Mouse (Mus musculus) spleen, adult 12 weeks (tissue): ENCODE measurements around the gene 2810459M11Rik.
"Not testable (repeated sequence)": the region's sequence is repeated elsewhere in the genome, so short reads cannot be mapped to it uniquely, and the experiment has no call there.

ENCODE experiments used
- DNase-seq: peaks from one replicate; pipeline ENCODE4 v3.0.0; 2022; ENCODE audit warnings: low spot score

Gene 2810459M11Rik

DNA sequence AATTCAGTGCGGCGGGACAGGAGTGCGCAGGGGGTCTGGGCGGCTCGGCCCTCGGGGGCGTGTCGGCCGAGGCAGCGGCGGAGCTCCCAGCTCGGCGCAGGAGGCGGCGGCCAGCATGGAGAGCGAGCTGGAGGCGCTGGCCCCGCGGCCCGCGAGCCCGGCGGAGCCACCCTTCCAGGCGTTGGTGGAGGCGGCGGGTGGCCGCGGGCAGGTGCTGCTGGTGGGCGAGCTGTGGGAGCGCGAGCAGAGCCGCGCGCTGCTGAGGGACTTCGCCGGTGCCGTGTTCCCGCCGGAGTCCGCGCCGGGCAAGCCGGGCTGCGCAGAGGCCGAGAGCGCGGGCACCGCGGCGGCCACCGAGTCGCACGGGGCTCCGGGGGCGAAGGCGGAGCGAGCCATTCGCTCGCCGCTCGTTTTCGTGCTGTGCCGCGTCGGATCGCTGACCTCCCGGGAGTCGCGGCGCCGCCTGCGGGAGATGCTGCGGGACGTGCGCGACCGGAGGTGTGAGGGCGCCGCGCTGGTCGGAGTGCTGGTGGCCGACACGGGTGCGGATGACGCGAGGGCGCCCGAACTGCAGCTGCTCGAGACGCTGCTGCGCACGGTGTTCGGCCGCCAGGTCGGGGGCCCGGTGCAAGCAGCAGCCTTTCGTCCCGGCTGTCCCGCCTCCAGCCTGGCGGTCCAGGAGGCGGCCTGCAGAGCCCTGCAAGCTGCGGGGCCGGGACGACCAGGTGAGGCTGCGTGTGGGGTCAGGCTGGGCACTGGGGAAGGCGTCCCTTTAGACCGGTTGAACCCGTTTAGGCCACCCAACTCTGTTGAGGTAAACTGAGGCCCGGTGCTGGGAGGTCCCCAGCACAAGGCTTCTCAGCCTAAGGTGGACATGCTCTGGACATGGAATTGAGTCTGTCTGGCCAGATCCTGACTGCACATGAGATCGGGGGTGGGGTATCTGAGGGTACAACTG, at the start of gene 2810459M11Rik:
2810459M11Rik (plus strand) TSS at position 16 of the 958 bp plus-strand sequence.
- DNase-seq = no peak

DNA sequence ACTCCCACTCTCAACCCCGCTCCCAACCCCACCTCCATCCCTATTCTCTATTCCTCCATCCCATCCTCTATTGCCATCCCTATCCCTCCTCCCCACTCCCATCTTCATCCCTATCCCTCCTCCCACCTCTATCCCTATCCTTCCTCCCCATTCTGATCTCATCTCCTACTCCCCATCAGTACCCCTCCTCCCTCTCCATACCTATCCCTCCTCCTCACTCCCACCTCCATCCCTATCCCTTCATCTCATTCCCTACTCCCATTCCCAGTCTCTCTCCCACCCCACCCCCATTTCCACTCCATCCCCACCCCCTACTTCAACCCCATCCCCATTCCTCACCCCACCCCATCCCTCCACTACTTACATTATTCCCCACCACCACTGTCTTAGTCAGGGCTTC, 48.4 kb upstream of the 2810459M11Rik start:
- DNase-seq = no peak

DNA sequence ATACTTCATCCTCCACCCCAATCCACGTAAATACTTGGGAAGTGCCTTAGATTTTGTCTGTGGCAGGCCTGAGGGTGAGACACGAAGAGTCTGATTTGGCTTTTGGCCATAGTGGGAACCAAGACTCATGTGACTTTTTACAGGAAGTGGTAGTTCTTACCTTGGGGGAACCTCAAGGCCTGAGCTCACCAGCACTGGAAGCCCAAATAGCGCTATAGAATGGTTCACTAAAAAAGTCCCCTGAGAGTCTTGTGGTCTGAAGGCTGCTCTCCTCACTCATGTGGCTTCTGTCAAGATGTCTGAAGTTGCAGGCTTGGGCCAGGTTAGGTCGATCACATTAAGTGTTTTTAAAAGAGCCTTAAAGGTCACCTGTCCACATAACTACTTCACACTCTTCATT, 47.7 kb upstream of the 2810459M11Rik start:
- no peak for DNase-seq

DNA sequence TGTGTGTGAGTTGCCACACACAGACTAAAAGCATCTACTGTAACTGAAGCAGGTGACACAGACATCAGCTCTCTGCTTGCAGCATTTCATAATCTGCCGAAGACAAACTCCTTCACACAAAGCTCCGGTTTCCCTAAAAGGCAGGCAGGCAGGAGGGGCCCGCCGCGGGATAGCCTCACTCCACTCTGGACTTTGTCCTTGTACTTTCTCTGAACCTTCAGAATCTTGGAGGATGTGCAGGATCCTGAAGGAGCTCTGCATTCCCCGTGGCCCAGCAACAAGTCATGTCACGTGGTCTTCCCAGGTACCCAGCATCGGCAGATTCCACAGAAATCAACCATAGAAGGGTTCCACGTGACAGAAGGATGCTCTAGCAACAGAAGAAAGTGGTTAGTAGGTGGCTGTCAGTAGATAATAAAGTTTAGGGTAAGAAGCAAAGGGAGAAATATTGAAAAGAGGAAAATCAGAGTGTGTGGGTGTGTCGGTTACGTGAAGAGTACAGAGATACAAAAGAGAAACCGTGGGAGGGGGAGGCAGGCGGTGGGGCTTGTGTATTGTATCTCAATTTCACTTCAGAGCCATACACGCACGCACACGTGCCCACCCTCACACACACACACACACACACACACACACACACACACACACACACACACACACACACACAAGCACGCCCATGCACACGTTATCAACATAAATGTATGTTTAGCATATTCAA, 45.7 kb upstream of the 2810459M11Rik start:
- no peak for DNase-seq

DNA sequence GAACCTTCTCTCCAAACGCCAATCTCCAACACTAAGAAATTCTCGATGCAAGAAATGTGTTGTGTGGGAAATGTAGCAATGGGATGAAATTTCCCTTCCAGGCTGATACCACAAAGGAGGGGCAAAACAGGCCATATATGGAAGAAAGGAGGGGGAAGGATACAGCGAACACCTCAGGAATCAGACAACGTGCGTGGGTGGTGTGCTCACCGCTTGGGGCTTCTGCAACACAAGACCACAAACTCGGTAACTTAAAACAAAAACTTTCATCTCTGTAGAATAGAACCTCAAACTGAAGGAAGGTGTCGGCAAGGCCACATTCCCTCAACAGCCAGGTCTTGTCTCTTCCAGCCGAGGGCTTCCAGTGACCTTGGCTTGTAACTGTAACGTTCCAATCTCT, 40.1 kb upstream of the 2810459M11Rik start:
- no peak for DNase-seq

DNA sequence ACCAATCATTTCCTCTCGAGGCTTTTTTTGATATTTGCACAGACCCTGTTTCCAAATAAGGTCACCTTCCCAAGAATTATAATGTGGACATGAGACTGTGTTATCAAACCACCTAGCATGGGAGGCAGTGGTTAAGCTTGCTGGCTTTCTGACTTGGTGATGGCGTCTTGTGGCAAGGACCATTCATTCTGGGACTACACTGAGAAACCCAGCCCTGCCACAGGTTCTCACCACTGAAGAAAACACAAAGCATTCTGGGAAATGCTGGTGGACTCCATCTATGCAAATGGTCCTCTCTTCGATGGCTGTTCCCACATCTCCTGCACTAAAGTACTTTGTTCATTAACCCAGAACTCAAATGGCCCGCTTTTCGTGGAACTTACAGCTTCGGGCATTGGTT, 39.6 kb upstream of the 2810459M11Rik start:
- no peak for DNase-seq

DNA sequence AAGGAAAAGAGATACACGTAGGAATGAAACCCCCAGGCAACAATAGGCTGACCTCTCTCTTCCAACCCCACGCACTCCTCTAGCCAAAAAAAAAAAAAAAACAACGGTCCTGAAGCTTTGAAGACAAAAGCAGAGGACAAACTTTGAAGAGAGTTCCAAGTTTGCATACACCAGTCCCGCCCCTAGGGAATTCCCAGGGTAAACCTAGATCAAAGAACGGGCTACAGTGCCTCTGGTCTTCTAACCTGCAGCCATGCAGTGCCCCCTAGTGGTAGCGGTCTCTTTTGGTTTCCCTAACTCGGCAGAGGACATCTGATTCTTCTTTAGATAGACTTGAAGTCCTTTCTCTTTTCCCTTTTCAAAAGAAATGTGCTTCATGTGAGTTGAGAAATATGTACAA, 37.9 kb upstream of the 2810459M11Rik start:
- peak; percentile 53 for DNase-seq

DNA sequence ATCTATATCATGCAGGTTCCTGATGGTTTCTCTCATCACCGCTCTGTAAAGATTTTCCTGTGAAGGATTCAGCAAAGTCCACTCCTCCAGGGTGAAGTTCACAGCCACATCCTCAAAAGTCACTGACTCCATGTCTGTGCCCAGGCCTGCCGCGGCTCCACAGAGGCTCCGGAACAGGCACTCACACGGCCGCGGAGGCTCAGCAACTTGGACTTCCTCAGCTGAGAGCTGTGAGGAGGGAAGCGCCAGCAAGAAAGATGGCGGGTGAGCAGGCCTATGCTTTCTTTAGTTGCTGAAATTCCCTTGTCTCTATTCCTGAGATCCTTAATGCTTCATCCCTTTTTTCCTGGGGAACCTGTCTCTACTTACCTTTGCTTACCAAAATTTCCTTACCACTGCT, 29.9 kb upstream of the 2810459M11Rik start:
- DNase-seq = not testable (repeated sequence)

DNA sequence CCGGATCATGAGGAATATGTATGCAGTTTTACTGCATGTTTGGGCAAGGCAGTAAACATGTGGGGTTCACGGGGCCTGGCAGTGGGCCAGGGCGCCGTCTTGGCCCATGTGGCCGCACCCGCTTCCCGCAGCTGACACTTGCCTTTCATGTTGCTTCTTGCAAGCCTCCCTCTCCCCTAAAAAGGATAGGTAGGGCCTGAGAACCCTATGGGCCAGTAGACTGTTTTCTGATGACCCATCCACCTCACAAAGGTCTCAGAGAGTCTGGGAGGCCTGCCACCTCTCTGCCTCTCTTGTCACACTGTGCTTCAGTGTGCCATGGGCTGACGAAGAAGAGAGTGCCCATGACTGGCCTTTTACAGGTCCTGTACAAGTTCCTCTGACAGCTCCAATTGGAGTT, 29.1 kb upstream of the 2810459M11Rik start, which contains the start of gene Spata3:
Spata3 (plus strand) TSS at position 301 of the 400 bp plus-strand sequence.
- no peak for DNase-seq

DNA sequence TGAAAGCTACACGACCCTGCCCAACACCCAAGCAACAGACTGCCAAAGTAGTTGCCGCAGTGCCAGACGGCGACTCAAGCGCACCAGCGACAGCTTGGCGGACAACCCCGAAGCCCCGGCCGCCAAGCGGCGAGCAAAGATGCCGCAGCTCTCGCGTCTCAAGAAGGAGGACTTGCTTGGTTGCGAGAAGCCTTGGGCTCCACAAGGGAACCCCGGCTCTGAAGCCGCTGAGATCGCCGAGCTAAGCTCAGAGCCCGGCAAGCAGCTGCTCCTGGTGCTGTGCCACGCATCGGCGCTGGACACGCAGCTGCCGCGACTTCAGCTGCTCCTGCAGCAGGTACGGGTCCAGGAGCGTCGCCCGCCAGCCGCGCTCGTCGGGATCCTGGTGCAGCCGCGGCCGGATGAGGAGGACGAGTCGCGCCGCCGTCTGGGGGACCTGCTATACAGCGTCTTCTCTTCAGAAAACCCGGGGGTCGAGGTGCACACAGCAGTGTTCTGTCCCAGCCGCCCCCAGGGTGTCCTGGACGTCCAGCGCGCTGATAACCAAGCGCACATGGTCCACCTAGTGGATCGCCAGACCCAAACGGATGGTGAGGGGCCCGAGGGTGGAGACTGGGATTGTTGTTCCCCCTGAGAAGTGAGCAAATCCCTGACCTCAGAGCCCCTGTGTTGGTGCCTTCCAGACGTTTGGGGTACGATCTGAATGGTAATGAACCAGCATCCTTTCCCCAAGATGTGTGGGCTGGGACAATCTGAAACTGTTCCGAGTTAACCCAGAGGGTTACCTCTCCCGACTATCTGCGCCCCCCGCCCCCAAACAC, 27.2 kb upstream of the 2810459M11Rik start:
- no peak for DNase-seq

DNA sequence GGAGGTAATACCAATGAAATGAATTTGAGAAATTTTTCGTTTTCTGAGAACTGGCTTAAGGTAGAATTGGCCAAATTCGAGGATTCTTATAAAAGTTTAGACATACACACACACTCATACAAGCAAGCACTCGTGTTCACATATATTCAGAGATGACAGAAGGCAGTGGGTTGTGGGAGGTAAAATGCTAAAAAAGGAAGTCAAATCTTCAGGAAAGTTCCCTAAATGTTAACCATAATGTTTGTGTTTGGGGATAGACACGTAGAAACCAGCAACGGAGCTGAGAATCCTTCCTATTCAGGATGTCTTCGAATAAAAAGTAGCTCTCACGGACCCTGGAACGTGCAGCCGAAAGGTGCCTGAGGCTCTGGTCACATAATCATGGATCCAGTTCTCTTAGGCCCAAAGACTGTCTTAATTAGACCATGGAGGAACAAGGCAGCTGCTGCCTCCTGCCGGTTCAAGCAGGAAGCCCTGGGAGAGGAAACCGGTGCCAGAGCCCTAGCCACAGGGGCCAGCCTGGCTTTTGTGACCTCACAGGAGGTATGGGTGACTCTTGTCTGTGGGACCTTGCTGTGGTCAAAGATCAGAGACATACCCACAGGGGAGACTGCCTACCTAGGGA, 24.2 kb upstream of the 2810459M11Rik start:
- no peak for DNase-seq

DNA sequence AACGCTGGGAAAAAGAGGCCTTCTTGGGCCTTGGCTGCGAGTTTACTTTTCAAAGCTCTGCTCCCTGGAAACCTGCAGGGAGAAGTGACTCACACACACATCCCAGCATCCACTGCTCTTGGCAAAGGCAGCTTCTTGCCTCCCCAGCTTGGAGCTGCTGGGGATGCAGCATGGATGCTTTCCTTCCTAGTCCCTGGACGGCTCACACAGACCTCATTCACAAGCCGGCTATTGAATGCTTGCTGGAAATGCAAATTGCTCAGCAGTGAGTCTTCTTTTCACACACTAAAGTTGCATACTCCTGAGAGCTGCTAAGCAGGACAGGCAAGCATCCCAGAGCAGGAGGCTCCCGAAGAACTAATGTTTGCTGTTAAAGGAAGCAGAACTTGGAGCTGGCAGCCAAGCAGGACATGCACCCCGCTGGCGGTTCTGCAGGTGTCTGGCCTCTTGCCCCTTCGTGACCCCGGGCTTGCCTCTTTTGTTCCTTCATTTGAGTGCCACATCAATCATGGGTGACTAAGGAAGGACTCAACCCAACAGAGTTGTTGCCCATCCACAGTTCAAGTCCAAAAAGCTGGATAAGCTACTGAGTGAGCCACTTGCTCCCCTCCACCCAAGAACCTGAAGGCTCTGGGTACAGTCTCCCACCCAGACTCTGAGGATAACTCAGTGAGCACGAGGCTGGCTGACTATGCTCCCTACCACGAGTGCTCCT, 13.2 kb upstream of the 2810459M11Rik start:
- DNase-seq = no peak

DNA sequence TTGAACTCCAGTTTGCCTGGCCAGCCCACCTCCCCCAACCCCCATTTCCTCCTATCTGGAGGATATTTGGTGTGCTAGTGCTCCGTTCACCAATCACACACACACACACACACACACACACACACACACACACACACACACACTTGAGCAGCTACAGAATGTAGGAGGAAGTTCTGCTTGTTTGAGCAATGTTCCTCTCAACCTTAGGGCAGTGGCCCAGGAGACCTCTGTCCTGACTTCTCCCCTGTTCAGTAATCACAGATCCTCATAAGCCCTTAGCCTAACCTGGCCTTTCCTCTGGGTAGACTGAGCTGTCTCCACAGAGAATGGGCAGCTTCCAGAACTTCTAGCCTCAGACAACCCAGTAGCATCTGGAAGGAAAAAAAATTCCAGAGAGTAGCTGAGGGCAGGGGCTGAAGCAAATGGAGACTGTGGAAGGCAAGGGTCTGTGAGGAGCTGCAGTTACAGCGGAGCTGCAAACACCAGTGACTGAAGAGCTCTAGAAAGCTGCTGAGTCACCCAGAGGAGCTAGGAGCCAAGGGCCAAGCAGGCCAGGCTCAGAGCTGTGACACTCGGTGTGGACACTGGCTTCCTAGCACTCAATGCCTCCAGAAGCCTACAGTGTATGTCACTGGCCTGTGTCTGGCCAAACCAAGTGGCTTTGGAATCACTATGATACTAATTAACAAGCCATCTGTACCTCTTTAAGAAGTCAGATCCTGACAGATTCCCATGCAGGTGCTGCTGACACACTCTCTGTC, 7.3 kb upstream of the 2810459M11Rik start:
- DNase-seq = no peak

DNA sequence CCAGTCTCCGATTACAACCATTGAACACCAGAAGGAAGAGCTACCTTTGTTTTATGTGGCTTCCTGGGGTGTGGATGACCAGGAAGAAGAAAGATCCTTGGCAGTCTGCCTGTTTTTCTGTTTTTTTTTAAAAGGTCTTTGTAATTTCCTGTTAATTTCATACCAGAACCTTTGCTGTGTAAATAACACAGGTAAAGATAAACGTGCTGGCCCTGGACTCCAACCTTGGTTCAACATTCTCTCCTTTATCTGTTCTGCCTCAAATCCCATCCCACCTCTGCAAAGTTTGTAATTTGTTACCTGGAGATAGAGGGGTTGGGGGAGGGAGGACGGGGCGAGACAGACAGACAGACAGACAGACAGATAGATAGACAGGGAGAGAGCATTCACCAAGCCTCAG, 5.5 kb upstream of the 2810459M11Rik start:
- DNase-seq = no peak

DNA sequence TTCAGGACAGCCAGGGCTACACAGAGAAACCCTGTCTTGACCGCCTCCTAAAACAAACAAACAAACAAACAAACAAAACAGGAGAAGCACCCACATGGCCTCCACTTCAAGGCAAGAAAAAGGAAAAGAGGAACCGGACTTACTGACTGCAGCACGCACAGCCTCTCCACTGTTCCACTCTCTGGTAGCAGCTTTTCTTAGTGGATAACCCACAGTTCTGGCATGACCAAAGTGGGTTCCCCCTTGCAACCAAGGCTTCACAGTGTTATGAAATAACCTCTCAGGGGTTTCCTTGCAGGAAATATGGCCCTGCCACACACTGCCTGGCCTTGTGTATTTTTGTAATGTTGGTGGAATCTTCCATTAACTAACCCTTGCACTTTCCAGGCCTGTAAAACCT, 4.8 kb upstream of the 2810459M11Rik start:
- no peak for DNase-seq

DNA sequence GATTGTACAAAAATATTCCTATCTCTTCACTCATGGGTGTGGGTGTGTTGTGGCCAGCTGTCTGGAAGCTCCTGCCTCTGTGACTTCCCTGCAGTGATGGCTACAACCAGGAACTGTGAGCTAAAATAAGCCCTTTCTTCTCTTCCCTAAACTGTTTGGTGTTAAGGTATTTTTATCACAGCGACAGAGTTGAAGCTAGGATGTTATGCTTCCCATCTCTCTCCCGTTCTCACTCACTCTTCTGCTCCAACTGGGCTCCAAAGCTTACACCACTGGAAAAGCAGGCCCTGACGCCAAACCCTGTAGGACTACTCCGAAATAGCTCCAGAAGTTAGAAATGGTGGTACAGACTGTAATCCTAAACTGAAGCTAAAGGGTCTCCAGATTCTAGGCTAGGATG, 607 bp upstream of the 2810459M11Rik start:
- no peak for DNase-seq

DNA sequence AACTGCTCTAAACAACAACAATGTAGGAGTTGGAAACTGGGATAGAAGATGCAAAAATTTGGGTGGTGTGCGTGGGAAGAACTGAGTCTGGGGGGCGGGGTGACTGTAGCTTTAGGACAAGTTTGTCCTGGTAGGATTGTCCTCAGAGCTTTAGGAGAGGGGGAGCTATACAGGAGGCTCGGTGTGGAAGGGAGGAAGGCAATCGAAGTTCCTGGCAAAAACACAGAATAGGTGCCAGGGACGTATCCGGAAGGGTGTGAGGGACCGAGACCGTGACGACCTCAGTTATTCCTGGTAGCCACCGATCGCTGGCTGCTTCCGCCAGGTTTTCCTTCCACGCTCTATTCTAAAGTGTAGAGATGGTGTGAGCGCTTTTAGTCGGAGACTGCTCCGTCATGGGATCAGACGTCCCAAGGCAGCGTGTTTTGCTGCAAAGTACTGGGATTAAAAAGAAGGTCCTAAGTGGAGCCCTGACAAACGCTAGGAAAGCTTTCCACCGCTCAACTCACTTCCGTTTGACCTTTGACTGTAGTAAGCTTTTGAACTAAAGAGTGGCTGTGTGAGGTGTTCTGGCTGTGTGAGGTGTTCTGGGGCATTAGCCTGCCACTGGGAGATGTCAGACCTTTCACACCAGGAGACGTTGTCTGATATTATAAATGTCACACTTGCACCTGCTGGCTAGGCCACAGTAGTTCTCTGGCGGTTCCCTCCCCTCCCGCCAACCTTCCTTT, 1.3 kb downstream of the 2810459M11Rik start:
- DNase-seq = no peak

DNA sequence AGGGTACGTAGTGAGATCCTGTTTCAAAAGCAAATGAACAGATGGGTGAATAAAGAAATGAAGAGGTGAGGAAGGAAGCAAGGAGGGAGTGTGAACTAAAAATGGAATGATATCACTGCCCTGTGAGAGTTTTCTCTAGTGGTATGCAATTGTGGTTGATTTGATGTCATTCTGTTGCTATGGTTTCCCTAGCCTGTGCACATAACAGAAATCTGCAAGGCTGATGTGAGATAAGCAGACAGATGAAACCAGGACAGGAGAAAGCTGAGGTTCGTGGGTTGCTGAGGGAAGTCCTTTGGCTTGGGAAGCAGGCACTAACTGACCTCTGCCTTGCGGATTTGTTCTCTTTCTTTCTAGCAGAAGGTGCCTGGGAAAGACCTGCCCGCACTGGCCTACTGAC, 2.6 kb downstream of the 2810459M11Rik start:
- no peak for DNase-seq

DNA sequence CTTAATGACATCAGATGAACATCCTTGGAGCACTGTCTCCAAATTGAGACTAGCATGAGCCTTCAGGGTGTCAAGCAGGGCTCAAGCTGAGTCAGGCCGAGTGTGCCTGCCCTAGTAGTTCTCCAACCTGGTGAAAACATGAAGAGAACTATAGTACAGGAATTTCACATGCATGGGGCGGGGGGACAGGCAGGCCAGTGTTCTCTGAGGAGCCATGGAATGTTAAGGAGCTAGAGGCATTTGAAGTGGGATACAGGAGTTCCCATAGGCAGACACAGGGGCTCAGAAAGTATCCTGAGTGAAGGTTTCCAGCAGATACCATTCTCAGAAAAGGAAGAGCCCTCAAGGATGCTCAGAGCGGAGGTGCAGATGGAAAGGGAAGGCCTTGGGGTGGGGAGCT, 3.1 kb downstream of the 2810459M11Rik start:
- DNase-seq = no peak
